Mouse (Mus musculus): ENCODE data around the gene Hltf.

- no peak for TF ChIP-seq CTCF (IDR thresholded peaks at IDR 0.05; ENCODE audit: insufficient read depth, low read depth, low read length)
- no peak for TF ChIP-seq POLR2A (IDR thresholded peaks at IDR 0.05; ENCODE audit: insufficient read depth, low read depth, low read length)
Observed at GRCm38 (mm10) chr3:20131350-20131720, 73.7 kb downstream of the Hltf start.
